Mouse (Mus musculus) Muller cell, postnatal 12 days (primary cell): ENCODE measurements around the gene Soga1.
A peak's percentile ranks its signal among the peaks of the same experiment; 100 is the strongest.

Experiments
- DNase-seq: peaks from one replicate; pipeline ENCODE4 v3.0.0-alpha.2; 2015; ENCODE audit errors: inconsistent ontology term

Soga1 gene

DNA sequence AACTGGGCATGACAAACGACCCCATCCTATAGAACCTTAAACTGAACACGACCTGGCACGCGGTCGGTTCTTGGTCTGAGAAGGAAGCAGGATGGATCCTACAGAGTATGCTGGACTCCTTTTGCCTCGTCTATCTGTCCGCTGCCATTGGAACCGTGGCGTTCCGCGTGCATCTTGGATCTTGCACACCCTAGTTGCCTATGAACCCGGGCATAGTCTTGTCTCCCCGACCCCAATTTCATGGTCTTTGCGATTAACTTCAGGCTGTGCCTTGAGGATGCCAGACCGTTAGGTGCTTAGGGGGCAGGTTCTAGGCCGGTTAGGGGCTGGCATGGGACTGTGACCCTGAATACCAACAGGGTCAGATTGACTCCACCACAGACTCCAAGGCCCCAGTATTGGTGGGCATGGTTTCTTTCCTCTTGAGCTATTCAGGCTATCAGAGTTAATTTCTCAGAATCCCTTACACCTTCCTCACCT is 687 bp upstream of the Soga1 start:
- DNase-seq: no peak

DNA sequence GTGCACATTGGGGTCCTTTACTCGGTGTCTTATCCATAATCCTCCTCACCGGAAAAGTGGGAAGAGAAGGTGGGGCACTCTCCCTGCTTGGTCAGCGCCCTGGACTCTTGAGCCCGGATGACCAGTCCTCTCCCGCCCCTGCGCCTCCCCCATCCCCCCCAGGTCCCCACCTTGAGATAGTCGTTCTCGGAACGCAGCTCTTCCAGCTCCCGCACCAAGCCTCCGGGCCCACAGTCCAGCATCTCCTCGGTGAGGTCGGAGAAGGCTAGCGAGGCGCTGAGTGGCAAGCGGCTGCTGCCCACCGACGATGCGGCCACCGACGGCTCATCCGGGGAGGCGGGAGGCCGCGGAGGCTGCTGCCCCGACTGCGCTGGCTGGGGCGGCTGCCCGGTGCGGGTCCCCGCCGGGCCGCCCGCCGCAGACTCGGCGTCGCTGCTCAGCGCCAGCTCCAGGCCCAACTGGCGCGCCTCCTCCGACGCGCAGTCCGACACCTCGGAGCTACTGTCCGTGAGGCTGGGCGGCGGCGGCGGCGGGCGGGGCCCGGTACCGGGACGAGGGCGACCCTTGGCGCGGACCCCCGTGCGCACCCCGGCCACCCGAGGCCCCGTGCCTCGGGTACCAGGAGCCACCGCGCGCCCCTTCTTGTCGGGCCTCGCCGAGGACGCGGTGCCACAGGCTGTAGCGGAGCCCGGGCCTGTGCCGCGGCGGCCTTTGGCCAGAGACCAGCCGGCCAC is 828 bp downstream of the Soga1 start:
- no peak for DNase-seq

DNA sequence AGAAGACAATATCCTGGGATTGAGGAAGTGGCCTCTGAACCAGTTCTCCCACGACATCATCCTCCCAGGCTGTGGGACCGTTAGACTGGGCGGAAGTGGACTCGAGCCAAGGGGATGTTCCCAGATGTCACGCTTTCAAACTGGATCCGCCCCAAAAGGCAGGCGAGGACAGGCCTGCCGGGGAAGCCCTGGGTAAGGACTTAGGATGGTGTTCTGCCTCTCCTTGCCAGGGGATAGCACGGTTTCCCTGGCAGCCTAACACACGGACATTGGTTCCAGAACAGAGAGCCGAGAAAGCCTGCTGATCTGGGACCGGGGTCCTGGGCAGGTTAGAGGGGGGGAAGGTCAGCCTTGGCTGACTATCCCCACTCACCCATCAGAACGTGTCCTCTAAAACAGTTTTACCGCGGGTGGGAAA is 1.4 kb downstream of the Soga1 start:
- peak; percentile 87 for DNase-seq

GRCm38 (mm10) chr2:157077160-157077559 is 1.9 kb downstream of the Soga1 start:
- peak; percentile 66 for DNase-seq

GRCm38 (mm10) chr2:157076585-157076984 is 2.5 kb downstream of the Soga1 start:
- DNase-seq: no peak

- no peak for DNase-seq
Observed at GRCm38 (mm10) chr2:157075685-157076084, 3.4 kb downstream of the Soga1 start.

GRCm38 (mm10) chr2:157075226-157075625 is 3.8 kb downstream of the Soga1 start:
- no peak for DNase-seq

- no peak for DNase-seq
Observed at GRCm38 (mm10) chr2:157074772-157075171, 4.3 kb downstream of the Soga1 start.

GRCm38 (mm10) chr2:157074186-157074724 is 4.8 kb downstream of the Soga1 start:
- DNase-seq: peak; percentile 89

DNA sequence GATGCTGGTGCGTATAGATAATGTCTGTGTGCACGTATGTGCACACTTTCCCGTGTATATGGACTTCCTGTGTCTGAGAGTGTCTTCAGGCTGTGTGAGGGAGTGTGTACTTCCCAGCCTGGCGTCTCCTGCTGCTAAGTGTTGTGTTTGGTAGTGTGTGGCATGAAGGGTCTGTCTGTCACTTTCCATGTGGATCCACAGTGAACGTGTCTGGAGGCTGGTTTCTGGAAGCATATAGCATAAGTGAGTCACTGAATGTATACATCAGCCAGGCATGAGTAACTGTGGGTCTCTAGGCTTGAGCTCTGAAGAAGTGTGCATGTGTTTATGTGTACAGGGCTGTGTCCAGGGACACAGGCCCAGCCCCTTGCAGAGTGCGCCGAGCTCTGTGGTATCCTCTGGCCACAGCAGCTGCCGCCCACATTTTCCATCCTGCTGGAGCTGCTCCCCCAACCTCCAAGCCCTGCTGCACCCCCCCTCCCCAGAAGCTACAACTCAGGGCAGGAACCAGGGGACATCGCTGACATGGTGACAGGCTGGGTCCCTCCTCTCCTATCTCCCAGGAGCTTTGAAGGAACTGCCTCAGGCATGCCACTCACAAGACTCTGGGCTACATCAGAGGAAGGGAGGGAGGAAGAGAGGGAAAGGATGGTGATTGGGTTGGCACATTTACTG is 5.5 kb downstream of the Soga1 start:
- DNase-seq: no peak

- DNase-seq: no peak
Observed at GRCm38 (mm10) chr2:157072316-157072990, 6.6 kb downstream of the Soga1 start.

GRCm38 (mm10) chr2:157071556-157071955 is 7.5 kb downstream of the Soga1 start:
- DNase-seq: peak; percentile 81

GRCm38 (mm10) chr2:157070365-157070764 is 8.7 kb downstream of the Soga1 start:
- DNase-seq: peak; percentile 62

DNA sequence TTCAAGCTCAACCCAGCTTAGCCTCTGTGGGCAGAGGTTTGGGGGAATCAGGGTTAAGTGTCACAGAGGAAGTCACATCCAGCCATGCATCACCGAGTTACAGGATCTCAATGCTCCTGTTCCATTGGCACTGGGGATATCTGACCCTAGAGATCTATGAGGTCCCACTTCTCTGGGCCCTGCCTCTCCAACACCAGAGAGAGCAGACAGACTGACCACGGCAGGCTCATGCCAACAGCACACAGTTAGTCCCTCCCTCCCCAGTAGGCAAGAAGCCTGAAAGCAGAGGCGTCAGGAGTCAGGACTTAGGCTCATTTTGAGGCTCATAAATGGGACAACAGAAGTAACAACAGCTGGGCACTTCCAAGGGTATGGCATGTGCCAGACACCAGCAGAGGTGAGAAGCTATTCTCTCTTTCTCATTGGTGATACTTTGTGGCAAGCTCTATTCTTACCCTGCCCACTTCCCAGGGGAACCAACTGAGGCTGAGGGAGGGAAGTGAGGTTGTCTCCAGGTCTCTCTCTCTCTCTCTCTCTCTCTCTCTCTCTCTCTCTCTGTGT is 9.2 kb downstream of the Soga1 start:
- DNase-seq: peak; percentile 27

GRCm38 (mm10) chr2:157069355-157069735 is 9.7 kb downstream of the Soga1 start:
- DNase-seq: peak; percentile 76

- DNase-seq: no peak
Observed at GRCm38 (mm10) chr2:157068701-157069354, 10.2 kb downstream of the Soga1 start.

- DNase-seq: no peak
Observed at GRCm38 (mm10) chr2:157066731-157067430, 12.2 kb downstream of the Soga1 start.

- DNase-seq: peak; percentile 78
Observed at GRCm38 (mm10) chr2:157065879-157066226, 13.2 kb downstream of the Soga1 start.

DNA sequence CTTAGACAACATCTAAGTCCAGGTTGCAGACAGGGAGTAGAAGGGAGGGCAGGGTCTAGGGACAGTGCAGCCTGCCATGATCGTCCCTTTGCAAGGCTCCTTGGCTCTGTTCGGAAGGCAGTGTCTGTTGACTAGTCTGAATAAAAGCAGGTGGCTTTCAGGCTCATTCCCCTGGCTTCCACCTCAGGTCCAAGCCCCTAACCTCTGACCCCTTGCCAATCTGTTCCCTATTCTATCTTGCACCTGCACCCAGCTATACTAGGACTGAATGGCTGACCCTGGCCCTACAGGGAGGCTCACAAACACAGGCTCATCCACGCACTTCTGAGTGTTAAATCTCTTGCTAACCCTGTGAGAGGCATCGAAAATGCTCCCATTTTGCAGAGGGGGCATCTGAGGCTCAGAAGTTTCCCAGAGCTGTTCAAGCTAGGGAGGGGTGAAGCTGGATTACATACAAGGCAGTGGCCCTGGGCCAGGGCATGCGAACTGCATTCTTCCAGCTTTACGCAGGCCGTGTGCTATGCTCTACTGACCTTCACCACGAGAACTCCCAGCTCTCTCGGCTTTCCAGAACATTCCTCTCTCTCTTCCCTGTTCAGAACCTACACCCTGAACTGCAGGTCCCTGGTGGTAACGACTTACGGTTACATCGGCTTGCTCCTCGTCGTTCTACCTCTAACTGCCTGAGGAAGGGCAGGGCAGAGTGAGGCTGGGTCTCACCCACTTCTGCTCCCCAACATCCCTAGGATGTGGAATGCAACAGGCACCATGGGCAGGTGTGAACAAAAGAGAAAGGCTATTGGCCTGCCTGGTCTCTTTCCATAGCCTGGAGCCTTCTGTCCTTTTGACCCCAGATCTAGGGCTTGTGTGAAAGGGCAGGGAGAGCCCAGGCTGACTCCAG is 13.8 kb downstream of the Soga1 start:
- peak; percentile 72 for DNase-seq

GRCm38 (mm10) chr2:157064136-157064535 is 14.9 kb downstream of the Soga1 start:
- no peak for DNase-seq
